In the genomic region with DNA sequence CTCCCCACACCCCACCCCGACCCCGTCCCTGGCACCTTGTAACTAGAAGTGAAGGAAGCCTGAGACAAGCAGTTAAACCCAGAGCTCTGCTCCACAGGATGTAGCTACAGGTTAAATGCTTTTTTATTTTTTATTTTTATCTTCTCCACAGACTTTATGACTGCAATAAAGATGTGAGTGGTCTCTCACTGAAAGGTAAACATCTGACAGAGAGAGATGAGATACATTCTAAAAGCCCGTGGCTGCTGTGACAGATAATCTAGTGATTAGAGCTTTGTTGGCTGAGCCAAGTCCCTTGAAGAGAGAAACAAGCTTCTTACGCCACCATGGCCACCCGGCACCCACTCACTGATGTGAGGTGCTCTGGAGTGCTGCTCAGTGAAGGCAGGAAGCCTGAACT, we compare ENCODE assay signal across 25 mouse cellular contexts. TPM values are rescaled to one million over a fixed set of nuclear protein-coding genes. Genes with fewer than 3 reads are reported as not detected.
"Had no signal": no experiment of that assay in that cellular context is flagged by ENCODE, and none has a peak within 500 bp of the region (broad histone marks: within the 10 kb centered on the region; RNA-seq: fewer than 3 reads in every experiment).

No protein-coding gene starts in this region.

- H3K27me3 ChIP-seq: kidney, embryonic 15.5 days; limb, embryonic 13.5 days; midbrain, embryonic 13.5 days; stomach, embryonic 15.5 days had no signal

- H3K27ac ChIP-seq: kidney, embryonic 15.5 days; limb, embryonic 13.5 days; liver, embryonic 14.5 days; midbrain, embryonic 13.5 days; stomach, embryonic 15.5 days had no signal

- H3K4me2 ChIP-seq: kidney, embryonic 15.5 days; limb, embryonic 13.5 days; midbrain, embryonic 13.5 days; stomach, embryonic 15.5 days had no signal

- H3K4me3 ChIP-seq: kidney, embryonic 15.5 days; limb, embryonic 13.5 days; midbrain, embryonic 13.5 days; stomach, embryonic 15.5 days had no signal

- DNase-seq: kidney, adult 18-20 months; kidney, postnatal 14 days; left cerebral cortex, postnatal 4 days; lung, adult 18-20 months; lung, postnatal 4 days; right cerebral cortex, postnatal 4 days; spleen, adult 18-20 months; thymus, adult 2 months; thymus, postnatal 25 days had no signal

- H3K9ac ChIP-seq: kidney, embryonic 15.5 days; limb, embryonic 13.5 days; liver, embryonic 14.5 days; midbrain, embryonic 13.5 days; stomach, embryonic 15.5 days had no signal

- ATAC-seq: lung, postnatal 0 days; midbrain, embryonic 13.5 days had no signal

- H3K36me3 ChIP-seq: kidney, embryonic 15.5 days; limb, embryonic 13.5 days; midbrain, embryonic 13.5 days; stomach, embryonic 15.5 days had no signal

- H3K4me1 ChIP-seq: kidney, embryonic 15.5 days; midbrain, embryonic 13.5 days; stomach, embryonic 15.5 days had no signal

- H3K9me3 ChIP-seq: kidney, embryonic 15.5 days; limb, embryonic 13.5 days; midbrain, embryonic 13.5 days; stomach, embryonic 15.5 days had no signal

RNA-seq across cellular contexts. Expression of a gene that starts 58.8 kb away (rescaled TPM):
- total RNA-seq: layer of hippocampus, adult 8-10 months; layer of hippocampus, postnatal 14 days; left cerebral cortex, adult 18-20 months; left cerebral cortex, postnatal 10 days; left cerebral cortex, postnatal 4 days; liver, adult 2 months; megakaryocyte, adult 5-6 weeks; midbrain, postnatal 0 days had no signal
- polyA plus RNA-seq: kidney, embryonic 15.5 days; large intestine, adult 2 months; liver, adult 2 months; liver, embryonic 14.5 days; lung, postnatal 0 days; neural tube, embryonic 14.5 days; stomach, embryonic 15.5 days; urinary bladder, adult 2 months had no signal
